Mouse (Mus musculus) mouse trophoblast stem cell (cell line): ENCODE results near the gene Runx1.

Experiments
- in situ Hi-C, 2 experiments: fragments of 300-500 bp; cut with MseI, MboI; formaldehyde crosslinking; loops; 2 replicates in 1 of 2; 3 replicates in 1 of 2; pipeline ENCODE4 v1.15.1; 2025

The Runx1 gene

GRCm38 (mm10) chr16:92661757-92662156, 164.2 kb downstream of the Runx1 start:
- in situ Hi-C loops, result no loop called here

- in situ Hi-C loops, result no loop called here
These were observed 169.2 kb downstream of the Runx1 start for GRCm38 (mm10) chr16:92656750-92657149.

- in situ Hi-C loops, result no loop called here
These were observed 171.5 kb downstream of the Runx1 start for GRCm38 (mm10) chr16:92654294-92654950.

- in situ Hi-C loops, result no loop called here
These were observed 172.1 kb downstream of the Runx1 start for GRCm38 (mm10) chr16:92653816-92654215.

GRCm38 (mm10) chr16:92651256-92651655, 174.7 kb downstream of the Runx1 start:
- in situ Hi-C loops, result no loop called here

GRCm38 (mm10) chr16:92646153-92646552, 179.8 kb downstream of the Runx1 start:
- in situ Hi-C loops, result no loop called here

GRCm38 (mm10) chr16:92645423-92646115, 180.4 kb downstream of the Runx1 start:
- in situ Hi-C loops, result no loop called here

GRCm38 (mm10) chr16:92644718-92645422, 181.1 kb downstream of the Runx1 start:
- in situ Hi-C loops, result no loop called here

GRCm38 (mm10) chr16:92644315-92644714, 181.6 kb downstream of the Runx1 start:
- in situ Hi-C loops, result no loop called here

GRCm38 (mm10) chr16:92642283-92642682, 183.7 kb downstream of the Runx1 start:
- in situ Hi-C loops, result no loop called here

- in situ Hi-C loops, result no loop called here
These were observed 184.9 kb downstream of the Runx1 start for GRCm38 (mm10) chr16:92641053-92641452.

GRCm38 (mm10) chr16:92639093-92639492, 186.9 kb downstream of the Runx1 start:
- in situ Hi-C loops, result no loop called here

GRCm38 (mm10) chr16:92637033-92637432, 188.9 kb downstream of the Runx1 start:
- in situ Hi-C loops, result no loop called here

- in situ Hi-C loops, result no loop called here
These were observed 193.7 kb downstream of the Runx1 start for GRCm38 (mm10) chr16:92632115-92632763.

- in situ Hi-C loops, result no loop called here
These were observed 194.3 kb downstream of the Runx1 start for GRCm38 (mm10) chr16:92631637-92632036.

- in situ Hi-C loops, result no loop called here
These were observed 195.0 kb downstream of the Runx1 start for GRCm38 (mm10) chr16:92630950-92631349.

- in situ Hi-C loops, result no loop called here
These were observed 196.1 kb downstream of the Runx1 start for GRCm38 (mm10) chr16:92629829-92630228.

- in situ Hi-C loops, result no loop called here
These were observed 198.7 kb downstream of the Runx1 start for GRCm38 (mm10) chr16:92627262-92627661.

- in situ Hi-C loops, result no loop called here
These were observed 202.0 kb downstream of the Runx1 start for GRCm38 (mm10) chr16:92623953-92624352.

- in situ Hi-C loops, result no loop called here
These were observed 204.1 kb downstream of the Runx1 start for GRCm38 (mm10) chr16:92621859-92622258.

- in situ Hi-C loops, result no loop called here
These were observed 205.0 kb downstream of the Runx1 start for GRCm38 (mm10) chr16:92620841-92621518.

GRCm38 (mm10) chr16:92616839-92617238, 209.1 kb downstream of the Runx1 start:
- in situ Hi-C loops, result no loop called here
